Mouse (Mus musculus) forebrain, embryonic 10.5 days (tissue): Measurements from ENCODE around the gene Ctps2. TPM values are rescaled to one million over a fixed set of nuclear protein-coding genes. Genes with fewer than 3 reads are reported as not detected.

Experiments used
- DNase-seq: peaks from one replicate; pipeline ENCODE4 v3.0.0-alpha.2; 2017; ENCODE audit warnings: low spot score; ENCODE audit errors: extremely low spot score
- H3K27ac ChIP-seq: fragments of 300-500 bp; sonication (generic); 2 replicates; pipeline ENCODE4 v1.5.1; 2016; ENCODE audit warnings: mild to moderate bottlenecking
- H3K27me3 ChIP-seq: fragments of 300-500 bp; sonication (generic); 2 replicates; pipeline ENCODE4 v1.6.1; 2016; ENCODE audit warnings: mild to moderate bottlenecking; ENCODE audit not compliant: poor library complexity, severe bottlenecking
- H3K36me3 ChIP-seq: fragments of 300-500 bp; sonication (generic); replicated peaks from 2 replicates; pipeline ENCODE4 v1.6.1; 2016; ENCODE audit warnings: mild to moderate bottlenecking, moderate library complexity
- H3K4me1 ChIP-seq: fragments of 300-500 bp; sonication (generic); 2 replicates; pipeline ENCODE4 v1.6.1; 2016
- H3K4me3 ChIP-seq: fragments of 300-500 bp; sonication (generic); 2 replicates; pipeline ENCODE4 v1.5.1; 2016; ENCODE audit warnings: mild to moderate bottlenecking, moderate library complexity
- H3K9me3 ChIP-seq: fragments of 300-500 bp; sonication (generic); 2 replicates; pipeline ENCODE4 v1.6.1; 2016; ENCODE audit warnings: mild to moderate bottlenecking, moderate library complexity
- WGBS: fragments of 180-500 bp; shearing (Covaris S2); methylation state at CpG from one replicate; pipeline ENCODE4 v1.1.7; 2016; 5-methylcytosine and 5-hydroxymethylcytosine counted together
- polyA plus RNA-seq: library from polyadenylated mRNA; unstranded; fragments of >200 nt; fragmentation: Nextera tagmentation; extraction: Ambion mirVana; gene quantifications from 2 replicates; pipeline ENCODE4 v1.2.1, GENCODE M21; 2016

Gene Ctps2
- polyA plus RNA-seq, 1 experiment from 2014 or later, result 62.5 TPM

GRCm38 (mm10) chrX:162915697-162916096 is 14.7 kb downstream of the Ctps2 start:
- 36% methylated on average over 5 of the region's 5 CpGs for WGBS
- H3K9me3 ChIP-seq, result no peaks in the 10 kb centered on the region
- no peak for DNase-seq
- peaks cover 13% of the 10 kb centered on the region for H3K27me3 ChIP-seq
- H3K4me3 ChIP-seq, result no peak overlapping the region
- no peak overlapping the region for H3K27ac ChIP-seq
- peaks cover 14% of the 10 kb centered on the region for H3K36me3 ChIP-seq
- H3K4me1 ChIP-seq, result no peaks in the 10 kb centered on the region

GRCm38 (mm10) chrX:162921487-162922125 is 20.6 kb downstream of the Ctps2 start:
- no peaks in the 10 kb centered on the region for H3K9me3 ChIP-seq
- H3K4me3 ChIP-seq, result no peak overlapping the region
- DNase-seq, result no peak
- peaks cover 64% of the 10 kb centered on the region for H3K27me3 ChIP-seq
- WGBS, result 89% methylated on average over 8 of the region's 8 CpGs
- no peaks in the 10 kb centered on the region for H3K4me1 ChIP-seq
- peaks cover 19% of the 10 kb centered on the region; the same call in 1 of the 2 replicates for H3K36me3 ChIP-seq
- H3K27ac ChIP-seq, result no peak overlapping the region

GRCm38 (mm10) chrX:162931467-162931866 is 30.4 kb downstream of the Ctps2 start:
- 94% methylated on average over 2 of the region's 2 CpGs for WGBS
- Histone ChIP-seq H3K4me3 (no peak overlapping the region), H3K36me3 (peaks cover 22% of the 10 kb centered on the region), H3K27ac (no peak overlapping the region), H3K9me3 (no peaks in the 10 kb centered on the region), H3K27me3 (peaks cover 27% of the 10 kb centered on the region), H3K4me1 (no peaks in the 10 kb centered on the region)
- no peak for DNase-seq

GRCm38 (mm10) chrX:162942027-162942426 is 41.0 kb downstream of the Ctps2 start:
- no peak for DNase-seq
- peaks cover 22% of the 10 kb centered on the region for H3K36me3 ChIP-seq
- 84% methylated on average over 1 of the region's 1 CpGs for WGBS
- no peak overlapping the region for H3K27ac ChIP-seq
- H3K4me1 ChIP-seq, result no peaks in the 10 kb centered on the region
- no peak overlapping the region for H3K4me3 ChIP-seq
- peaks cover 53% of the 10 kb centered on the region for H3K27me3 ChIP-seq
- no peaks in the 10 kb centered on the region for H3K9me3 ChIP-seq

GRCm38 (mm10) chrX:162949811-162950439 is 48.9 kb downstream of the Ctps2 start:
- DNase-seq, result peak; percentile 15
- H3K27me3 ChIP-seq, result peaks cover 36% of the 10 kb centered on the region

GRCm38 (mm10) chrX:162957921-162958320 is 56.9 kb downstream of the Ctps2 start:
- Histone ChIP-seq H3K9me3 (no peaks in the 10 kb centered on the region), H3K4me1 (no peaks in the 10 kb centered on the region), H3K4me3 (no peak overlapping the region), H3K27me3 (peaks cover 77% of the 10 kb centered on the region), H3K27ac (no peak overlapping the region), H3K36me3 (no peaks in the 10 kb centered on the region)
- DNase-seq, result no peak
- 88% methylated on average over 3 of the region's 3 CpGs for WGBS

More at GRCm38 (mm10) chrX:162949811-162950439, 48.9 kb downstream of the Ctps2 start:
- Histone ChIP-seq H3K36me3 (no peaks in the 10 kb centered on the region), H3K27ac (no peak overlapping the region), H3K9me3 (no peaks in the 10 kb centered on the region), H3K4me3 (no peak overlapping the region), H3K4me1 (no peaks in the 10 kb centered on the region)
- WGBS, result 42% methylated on average over 3 of the region's 3 CpGs

GRCm38 (mm10) chrX:162963840-162964239 is 62.8 kb downstream of the Ctps2 start:
- Histone ChIP-seq H3K27ac (no peak overlapping the region), H3K4me1 (0 out of 2 replicates have a peak, but pooled peaks cover 2% of the 10 kb centered on the region), H3K4me3 (no peak overlapping the region), H3K36me3 (no peaks in the 10 kb centered on the region), H3K9me3 (no peaks in the 10 kb centered on the region), H3K27me3 (peaks cover 80% of the 10 kb centered on the region)
- 34% methylated on average over 4 of the region's 4 CpGs for whole genome bisulfite sequencing
- no peak for DNase-seq

- H3K9me3 ChIP-seq, result no peaks in the 10 kb centered on the region
- no peaks in the 10 kb centered on the region for H3K36me3 ChIP-seq
- H3K27me3 ChIP-seq, result peaks cover 81% of the 10 kb centered on the region
- no peak within 1 kb of the TSS for H3K27ac ChIP-seq
- WGBS, result 35% methylated on average over 3 of the region's 3 CpGs
- no peak for DNase-seq
- no peak within 1 kb of the TSS for H3K4me3 ChIP-seq
- 0 out of 2 replicates have a peak, but pooled peaks cover 2% of the 10 kb centered on the region for H3K4me1 ChIP-seq
These were observed 63.3 kb downstream of the Ctps2 start, which contains the start of gene S100g for GRCm38 (mm10) chrX:162964383-162964782. Gene S100g (minus strand): TSS chrX:162964599.

GRCm38 (mm10) chrX:162967456-162967855 is 66.4 kb downstream of the Ctps2 start:
- Histone ChIP-seq H3K4me3 (no peak overlapping the region), H3K27me3 (peaks cover 86% of the 10 kb centered on the region), H3K36me3 (no peaks in the 10 kb centered on the region), H3K4me1 (0 out of 2 replicates have a peak, but pooled peaks cover 2% of the 10 kb centered on the region), H3K9me3 (no peaks in the 10 kb centered on the region), H3K27ac (no peak overlapping the region)
- 86% methylated on average over 8 of the region's 8 CpGs for WGBS
- no peak for DNase-seq

- Histone ChIP-seq H3K36me3 (no peaks in the 10 kb centered on the region), H3K9me3 (no peaks in the 10 kb centered on the region), H3K27ac (no peak overlapping the region), H3K27me3 (peaks cover 37% of the 10 kb centered on the region), H3K4me1 (no peaks in the 10 kb centered on the region), H3K4me3 (no peak overlapping the region)
- 86% methylated on average over 3 of the region's 3 CpGs for WGBS
- DNase-seq, result no peak
These were observed 75.2 kb downstream of the Ctps2 start for GRCm38 (mm10) chrX:162976194-162976593.

- no peak for DNase-seq
- Histone ChIP-seq H3K36me3 (0 out of 2 replicates have a peak, but pooled peaks cover 6% of the 10 kb centered on the region), H3K4me3 (no peak overlapping the region), H3K27ac (no peak overlapping the region), H3K9me3 (no peaks in the 10 kb centered on the region; the same call in 1 of the 2 replicates), H3K4me1 (no peaks in the 10 kb centered on the region), H3K27me3 (peaks cover 14% of the 10 kb centered on the region)
- WGBS, result 95% methylated on average over 10 of the region's 10 CpGs
These were observed 85.9 kb downstream of the Ctps2 start for GRCm38 (mm10) chrX:162986876-162987495.

- DNase-seq, result no peak
- no peak overlapping the region for H3K4me3 ChIP-seq
- H3K27ac ChIP-seq, result no peak overlapping the region
- no peaks in the 10 kb centered on the region for H3K9me3 ChIP-seq
- 82% methylated on average over 4 of the region's 4 CpGs for WGBS
- H3K4me1 ChIP-seq, result no peaks in the 10 kb centered on the region
- peaks cover 49% of the 10 kb centered on the region for H3K27me3 ChIP-seq
- H3K36me3 ChIP-seq, result no peaks in the 10 kb centered on the region
These were observed 90.4 kb downstream of the Ctps2 start for GRCm38 (mm10) chrX:162991396-162991795.

- Histone ChIP-seq H3K4me1 (no peaks in the 10 kb centered on the region), H3K36me3 (0 out of 2 replicates have a peak, but pooled peaks cover 3% of the 10 kb centered on the region), H3K27me3 (peaks cover 56% of the 10 kb centered on the region), H3K4me3 (no peak overlapping the region), H3K27ac (no peak overlapping the region), H3K9me3 (no peaks in the 10 kb centered on the region)
- DNase-seq, result no peak
- WGBS, result 81% methylated on average over 3 of the region's 3 CpGs
These were observed 91.1 kb downstream of the Ctps2 start for GRCm38 (mm10) chrX:162992121-162992520.
